Mouse (Mus musculus): ENCODE measurements around the gene Nf2. TPM values are rescaled to one million over a fixed set of nuclear protein-coding genes. Genes with fewer than 3 reads are reported as not detected.
"Not testable (repeated sequence)": the region's sequence is repeated elsewhere in the genome, so short reads cannot be mapped to it uniquely, and the experiment has no call there.

Nf2 gene
- polyA plus RNA-seq, 1 experiment from 2014 or later = 13.5 TPM

DNA sequence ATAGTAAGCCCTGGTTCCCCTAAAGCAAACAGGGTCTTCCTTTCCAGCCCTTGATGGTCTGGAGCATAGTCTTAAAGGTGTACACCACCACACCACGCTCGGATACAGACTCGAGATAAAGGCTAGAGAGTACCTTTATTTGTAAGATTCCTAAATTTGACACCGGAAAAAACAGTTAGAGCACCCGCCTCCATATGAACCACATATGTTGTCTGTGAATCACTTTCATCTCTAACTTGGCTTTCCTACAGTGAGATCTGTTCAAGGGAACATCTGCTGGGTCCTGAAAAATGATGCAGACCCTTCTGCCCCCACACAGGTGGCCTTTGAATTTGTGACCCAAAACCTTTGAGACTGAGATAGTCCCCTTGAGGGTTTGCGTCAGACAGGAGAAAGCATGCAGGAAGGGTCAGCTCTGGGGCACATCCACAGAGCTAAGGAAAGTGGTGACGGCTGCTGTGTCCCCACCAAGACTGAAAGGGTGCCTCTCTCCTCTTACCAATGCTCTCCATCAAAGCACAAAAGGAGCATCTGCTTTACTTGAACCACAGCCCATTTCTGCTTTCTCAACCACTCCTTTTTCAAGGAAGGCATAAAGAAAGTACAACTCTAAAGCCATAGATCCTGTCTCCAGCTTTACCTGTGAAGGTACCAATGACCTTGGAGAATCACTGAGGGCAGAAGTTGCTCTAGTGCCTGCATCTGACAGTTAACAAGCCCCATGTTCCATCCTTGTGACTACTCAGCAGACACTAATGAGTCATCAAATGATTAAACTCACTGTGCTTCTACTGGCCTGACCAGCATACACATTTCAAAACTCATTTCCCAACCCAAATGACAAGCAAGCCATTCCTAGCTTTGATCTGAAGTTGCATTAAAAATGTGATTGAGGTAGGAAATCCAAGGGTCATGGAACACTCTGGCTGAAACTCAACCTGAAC lies 34.6 kb downstream of the Nf2 start:
- no peaks in the 10 kb centered on the region for H3K9me3 ChIP-seq (replicated peaks)
- no peaks in the 10 kb centered on the region for H3K27me3 ChIP-seq
- H3K36me3 ChIP-seq (replicated peaks) = peaks cover 19% of the 10 kb centered on the region; the same call in 1 of the 2 replicates
- no peak for ATAC-seq (ENCODE audit: insufficient read depth)
- no peak overlapping the region for H3K27ac ChIP-seq (replicated peaks)
- no peak overlapping the region for H3K4me2 ChIP-seq
- H3K9ac ChIP-seq = no peak overlapping the region
- H3K4me1 ChIP-seq (replicated peaks) = no peaks in the 10 kb centered on the region
- WGBS (ENCODE audit: insufficient replicate concordance) = 78% methylated on average over 7 of the region's 7 CpGs
- H3K4me3 ChIP-seq (replicated peaks) = no peak overlapping the region

DNA sequence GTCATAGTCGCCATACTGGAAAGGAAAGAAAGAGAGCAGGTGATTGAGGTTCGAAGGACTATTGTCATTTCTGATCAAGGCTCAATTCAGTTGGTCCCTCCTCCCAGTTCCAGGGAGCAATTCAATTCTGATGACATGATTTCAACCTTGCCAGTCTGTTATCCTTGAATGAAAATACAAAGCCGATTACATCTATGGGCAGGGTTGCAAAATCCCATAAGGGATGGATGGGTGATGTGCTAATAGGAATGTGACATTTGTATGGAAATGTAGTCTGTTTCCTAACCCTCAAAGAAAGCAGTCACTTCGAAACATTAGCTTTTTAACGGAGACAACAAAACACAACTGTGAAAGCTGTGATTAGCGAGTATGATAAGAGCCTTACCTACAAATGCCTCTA lies 41.0 kb downstream of the Nf2 start:
- no peak for ATAC-seq (ENCODE audit: insufficient read depth)
- WGBS (ENCODE audit: insufficient replicate concordance) = 77% methylated on average over 6 of the region's 6 CpGs
- H3K27me3 ChIP-seq = no peaks in the 10 kb centered on the region

DNA sequence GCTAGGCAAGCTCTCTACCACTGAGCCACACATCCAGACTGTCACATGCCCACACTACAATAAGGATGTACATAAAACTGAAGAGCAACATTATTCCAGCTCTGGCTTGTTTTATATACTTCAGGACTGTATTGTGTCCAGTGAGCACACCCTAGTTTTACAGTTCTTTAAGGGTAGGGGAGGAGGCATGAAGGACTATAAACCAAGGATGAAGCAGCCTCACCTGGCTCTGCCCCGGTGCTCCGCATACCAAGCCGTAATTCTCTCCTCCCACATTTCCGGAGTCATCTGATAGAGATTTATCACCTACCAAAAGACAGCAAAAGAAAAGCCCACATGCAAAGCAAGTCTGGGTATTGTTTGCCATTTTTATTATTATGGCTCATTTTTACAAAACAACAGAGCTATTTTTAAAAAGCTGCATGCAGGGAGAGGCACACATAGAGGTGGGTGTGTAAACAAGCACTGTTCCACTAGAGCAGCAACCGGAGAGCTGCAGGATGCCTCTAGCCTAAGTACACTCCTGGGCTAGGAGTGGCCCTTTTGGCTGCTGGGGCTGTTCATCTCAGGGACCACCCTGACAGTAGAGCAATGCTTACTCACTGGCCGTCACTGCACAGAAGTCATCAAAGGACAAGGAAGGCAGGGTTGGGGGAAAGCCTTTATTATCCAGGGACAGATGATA lies 43.2 kb downstream of the Nf2 start:
- peaks cover 8% of the 10 kb centered on the region for H3K4me1 ChIP-seq (replicated peaks)
- H3K36me3 ChIP-seq (replicated peaks) = peaks cover 26% of the 10 kb centered on the region; the same call in 1 of the 2 replicates
- no peak for ATAC-seq (ENCODE audit: insufficient read depth)
- H3K27me3 ChIP-seq = no peaks in the 10 kb centered on the region
- no peak overlapping the region for H3K27ac ChIP-seq (replicated peaks)
- WGBS (ENCODE audit: insufficient replicate concordance) = 80% methylated on average over 6 of the region's 6 CpGs
- H3K9me3 ChIP-seq (replicated peaks) = no peaks in the 10 kb centered on the region
- H3K4me2 ChIP-seq = no peak overlapping the region
- H3K4me3 ChIP-seq (replicated peaks) = no peak overlapping the region
- no peak overlapping the region for H3K9ac ChIP-seq

More for the DNA sequence above, 41.0 kb downstream of the Nf2 start:
- Histone ChIP-seq H3K9ac (no peak overlapping the region), H3K36me3 (replicated peaks) (peaks cover 13% of the 10 kb centered on the region; the same call in 1 of the 2 replicates), H3K4me2 (no peak overlapping the region), H3K27ac (replicated peaks) (no peak overlapping the region), H3K4me1 (replicated peaks) (peaks cover 8% of the 10 kb centered on the region), H3K4me3 (replicated peaks) (no peak overlapping the region), H3K9me3 (replicated peaks) (no peaks in the 10 kb centered on the region)

DNA sequence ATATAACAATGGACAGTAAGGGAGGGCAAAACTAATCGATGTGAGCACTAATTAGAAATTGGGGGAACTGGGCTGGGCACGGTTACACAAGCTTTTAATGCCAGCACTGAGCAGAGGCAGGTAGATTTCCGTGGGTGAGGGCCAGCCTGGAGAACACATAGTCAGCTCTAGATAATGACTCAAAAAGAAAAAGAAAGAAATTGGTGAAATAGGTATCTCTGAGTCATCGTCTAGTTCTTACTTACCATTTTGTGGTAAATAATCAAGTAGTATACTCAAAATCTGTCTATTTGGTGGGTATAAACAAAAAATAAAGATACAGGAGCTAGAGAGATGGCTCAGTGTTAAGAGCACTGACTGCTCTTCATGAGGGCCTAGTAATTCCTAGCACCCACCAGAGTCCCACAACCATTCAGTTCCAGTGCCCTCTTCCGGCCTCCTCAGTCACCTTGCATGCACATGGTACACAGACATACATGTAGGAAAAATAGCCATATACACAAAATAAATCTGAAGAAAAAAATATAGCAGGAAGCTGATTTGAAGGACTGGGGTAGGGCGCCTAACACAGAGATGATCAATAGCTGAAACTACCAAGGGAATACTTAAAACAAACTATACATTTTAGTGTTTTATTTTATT lies 44.3 kb downstream of the Nf2 start:
- no peak overlapping the region for H3K4me3 ChIP-seq (replicated peaks)
- 75% methylated on average over 6 of the region's 6 CpGs for WGBS (ENCODE audit: insufficient replicate concordance)
- H3K27me3 ChIP-seq = no peaks in the 10 kb centered on the region
- H3K9me3 ChIP-seq (replicated peaks) = no peaks in the 10 kb centered on the region
- H3K27ac ChIP-seq (replicated peaks) = no peak overlapping the region
- H3K9ac ChIP-seq = no peak overlapping the region
- peaks cover 8% of the 10 kb centered on the region for H3K4me1 ChIP-seq (replicated peaks)
- H3K36me3 ChIP-seq (replicated peaks) = peaks cover 29% of the 10 kb centered on the region; the same call in 1 of the 2 replicates
- no peak overlapping the region for H3K4me2 ChIP-seq
- no peak for ATAC-seq (ENCODE audit: insufficient read depth)

DNA sequence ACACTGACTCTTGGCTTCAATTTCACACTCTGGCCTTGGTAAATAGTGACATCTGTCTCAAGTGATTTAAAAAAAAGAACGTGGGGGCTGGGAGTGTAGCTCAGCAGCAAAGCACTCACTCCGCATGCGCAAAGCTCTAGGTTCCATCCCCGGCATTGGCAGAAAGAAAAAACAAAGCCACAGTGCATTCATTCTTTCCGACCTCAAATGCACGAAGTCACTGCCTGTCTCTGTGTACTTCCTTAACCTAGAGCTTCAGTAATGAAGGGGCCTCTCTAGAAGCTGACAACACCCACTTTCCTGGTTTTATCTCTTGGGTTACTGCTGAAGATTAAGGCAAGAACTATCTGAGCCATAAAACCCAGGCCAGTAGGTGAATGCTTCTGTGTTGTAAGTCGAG lies 45.4 kb downstream of the Nf2 start:
- WGBS (ENCODE audit: insufficient replicate concordance) = 43% methylated on average over 7 of the region's 7 CpGs
- Histone ChIP-seq H3K36me3 (replicated peaks) (peaks cover 35% of the 10 kb centered on the region; the same call in 1 of the 2 replicates), H3K4me2 (no peak overlapping the region), H3K4me1 (replicated peaks) (peaks cover 8% of the 10 kb centered on the region), H3K27me3 (no peaks in the 10 kb centered on the region), H3K9me3 (replicated peaks) (no peaks in the 10 kb centered on the region), H3K4me3 (replicated peaks) (no peak overlapping the region), H3K9ac (no peak overlapping the region), H3K27ac (replicated peaks) (no peak overlapping the region)
- ATAC-seq (ENCODE audit: insufficient read depth) = no peak

DNA sequence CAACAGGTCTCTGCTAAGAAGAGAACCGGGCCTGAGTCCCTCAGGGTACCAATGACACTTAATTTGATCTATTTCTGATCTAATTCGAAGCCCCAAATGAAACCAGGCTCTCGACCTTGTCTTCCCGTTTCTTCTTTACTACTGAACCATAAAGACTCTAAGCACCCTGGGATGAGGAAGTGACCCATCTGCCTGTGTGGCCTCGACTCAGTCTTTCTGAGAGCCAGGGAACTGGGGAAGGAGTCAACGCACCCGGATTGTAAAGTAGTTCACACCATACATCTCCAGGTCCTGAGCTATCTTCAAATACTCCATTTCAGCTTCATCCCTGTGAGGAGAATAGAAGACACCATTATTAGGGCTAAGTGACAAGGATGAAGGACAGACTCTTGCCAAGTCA lies 45.9 kb downstream of the Nf2 start:
- peaks cover 8% of the 10 kb centered on the region for H3K4me1 ChIP-seq (replicated peaks)
- H3K9me3 ChIP-seq (replicated peaks) = no peaks in the 10 kb centered on the region
- H3K4me3 ChIP-seq (replicated peaks) = no peak overlapping the region
- no peak overlapping the region for H3K9ac ChIP-seq
- no peak overlapping the region for H3K4me2 ChIP-seq
- peaks cover 41% of the 10 kb centered on the region; the same call in 1 of the 2 replicates for H3K36me3 ChIP-seq (replicated peaks)
- no peak overlapping the region for H3K27ac ChIP-seq (replicated peaks)
- 64% methylated on average over 7 of the region's 7 CpGs for WGBS (ENCODE audit: insufficient replicate concordance)
- H3K27me3 ChIP-seq = no peaks in the 10 kb centered on the region
- no peak for ATAC-seq (ENCODE audit: insufficient read depth)

DNA sequence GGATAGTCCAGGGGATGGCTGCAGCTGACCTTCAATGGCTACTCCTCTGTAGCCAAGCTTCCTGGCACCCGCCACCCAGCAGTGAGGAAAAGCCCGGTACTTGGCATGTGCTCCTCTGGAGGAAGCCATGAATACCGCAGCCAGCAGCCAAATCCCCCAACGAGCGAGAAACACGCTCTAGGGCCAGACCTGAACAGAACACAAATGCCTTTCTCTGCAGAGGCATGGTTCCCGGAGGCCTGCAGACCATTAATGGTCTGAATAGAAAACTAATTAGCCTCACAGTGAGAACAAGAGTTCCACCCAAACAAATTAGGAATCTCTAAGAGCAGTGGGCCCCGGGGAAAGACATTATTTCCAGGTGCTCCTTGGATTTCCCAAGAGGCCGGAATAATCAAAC lies 46.3 kb downstream of the Nf2 start:
- Histone ChIP-seq H3K4me1 (replicated peaks) (peaks cover 8% of the 10 kb centered on the region), H3K36me3 (replicated peaks) (peaks cover 41% of the 10 kb centered on the region; the same call in 1 of the 2 replicates), H3K9me3 (replicated peaks) (no peaks in the 10 kb centered on the region), H3K9ac (no peak overlapping the region), H3K27me3 (no peaks in the 10 kb centered on the region), H3K4me2 (no peak overlapping the region), H3K4me3 (replicated peaks) (no peak overlapping the region), H3K27ac (replicated peaks) (no peak overlapping the region)
- no peak for ATAC-seq (ENCODE audit: insufficient read depth)
- 83% methylated on average over 9 of the region's 9 CpGs for WGBS (ENCODE audit: insufficient replicate concordance)

DNA sequence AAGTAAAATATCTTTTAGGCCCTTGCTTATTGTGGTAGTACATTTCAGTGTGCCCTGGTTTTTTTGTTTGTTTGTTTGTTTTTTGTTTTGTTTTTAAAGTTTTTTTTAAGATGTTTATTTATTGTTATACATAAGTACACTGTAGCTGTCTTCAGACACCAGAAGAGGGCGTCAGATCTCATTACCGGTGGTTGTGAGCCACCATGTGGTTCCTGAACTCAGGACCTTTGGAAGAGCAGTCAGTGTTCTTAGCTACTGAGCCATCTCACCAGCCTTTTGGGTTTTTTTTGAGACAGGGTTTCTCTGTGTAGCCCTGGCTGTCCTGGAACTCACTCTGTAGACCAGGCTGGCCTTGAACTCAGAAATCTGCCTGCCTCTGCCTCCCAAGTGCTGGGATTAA lies 46.9 kb downstream of the Nf2 start:
- not testable (repeated sequence) for H3K27me3 ChIP-seq; H3K4me3 ChIP-seq (replicated peaks); H3K4me1 ChIP-seq (replicated peaks); ATAC-seq (ENCODE audit: insufficient read depth); H3K27ac ChIP-seq (replicated peaks); H3K4me2 ChIP-seq; H3K9me3 ChIP-seq (replicated peaks); H3K9ac ChIP-seq
- WGBS (ENCODE audit: insufficient replicate concordance) = 65% methylated on average over 2 of the region's 2 CpGs
- H3K36me3 ChIP-seq (replicated peaks) = peaks cover 41% of the 10 kb centered on the region; the same call in 1 of the 2 replicates

DNA sequence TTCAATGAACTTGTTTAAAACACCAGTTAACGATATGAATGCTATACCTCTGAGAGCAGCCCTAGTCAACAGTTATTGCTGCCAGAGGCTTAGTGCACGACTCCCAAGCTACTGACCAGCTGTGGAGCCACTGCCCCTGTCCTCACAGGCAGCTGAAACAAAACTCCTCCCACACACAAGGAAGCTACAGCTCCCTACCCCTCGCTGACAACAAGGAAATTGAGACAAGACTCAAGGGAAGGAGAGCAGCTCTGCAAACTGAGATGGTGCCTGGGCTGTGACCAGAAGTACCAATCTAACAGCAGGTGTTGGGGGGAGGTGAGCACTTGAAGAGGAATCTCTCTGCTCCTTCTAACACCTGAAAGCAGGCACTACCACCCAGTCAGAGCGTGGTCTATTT lies 48.7 kb downstream of the Nf2 start:
- H3K4me2 ChIP-seq = no peak overlapping the region
- 64% methylated on average over 4 of the region's 4 CpGs for WGBS (ENCODE audit: insufficient replicate concordance)
- H3K27ac ChIP-seq (replicated peaks) = no peak overlapping the region
- H3K9me3 ChIP-seq (replicated peaks) = no peaks in the 10 kb centered on the region
- peaks cover 36% of the 10 kb centered on the region; the same call in 1 of the 2 replicates for H3K36me3 ChIP-seq (replicated peaks)
- no peaks in the 10 kb centered on the region for H3K27me3 ChIP-seq
- H3K9ac ChIP-seq = no peak overlapping the region
- no peak for ATAC-seq (ENCODE audit: insufficient read depth)
- peaks cover 8% of the 10 kb centered on the region for H3K4me1 ChIP-seq (replicated peaks)
- H3K4me3 ChIP-seq (replicated peaks) = no peak overlapping the region

DNA sequence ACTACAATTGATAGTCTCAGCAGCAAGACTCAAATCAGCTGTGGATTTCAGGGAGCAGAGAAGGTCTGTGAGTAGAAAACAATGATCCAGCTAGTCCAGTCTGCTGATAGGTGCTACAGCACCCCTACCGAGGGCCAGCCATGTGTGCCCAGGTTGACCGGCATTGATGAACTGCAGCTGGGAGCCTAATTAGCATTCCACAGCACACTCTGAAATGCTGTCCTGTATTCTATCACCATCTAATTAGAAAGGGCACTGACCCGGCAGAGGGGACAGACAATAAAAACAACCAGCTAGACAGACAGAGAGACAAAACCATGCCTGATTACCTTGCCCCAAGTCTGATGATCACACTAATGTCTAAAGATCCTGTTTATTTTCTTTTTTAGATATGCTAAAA lies 56.3 kb downstream of the Nf2 start:
- Histone ChIP-seq H3K9me3 (replicated peaks) (no peaks in the 10 kb centered on the region), H3K4me2 (no peak overlapping the region), H3K9ac (no peak overlapping the region), H3K36me3 (replicated peaks) (peaks cover 38% of the 10 kb centered on the region), H3K27me3 (no peaks in the 10 kb centered on the region), H3K4me1 (replicated peaks) (no peaks in the 10 kb centered on the region), H3K27ac (replicated peaks) (no peak overlapping the region), H3K4me3 (replicated peaks) (no peak overlapping the region)
- no peak for ATAC-seq (ENCODE audit: insufficient read depth)
- WGBS (ENCODE audit: insufficient replicate concordance) = 78% methylated on average over 3 of the region's 3 CpGs

DNA sequence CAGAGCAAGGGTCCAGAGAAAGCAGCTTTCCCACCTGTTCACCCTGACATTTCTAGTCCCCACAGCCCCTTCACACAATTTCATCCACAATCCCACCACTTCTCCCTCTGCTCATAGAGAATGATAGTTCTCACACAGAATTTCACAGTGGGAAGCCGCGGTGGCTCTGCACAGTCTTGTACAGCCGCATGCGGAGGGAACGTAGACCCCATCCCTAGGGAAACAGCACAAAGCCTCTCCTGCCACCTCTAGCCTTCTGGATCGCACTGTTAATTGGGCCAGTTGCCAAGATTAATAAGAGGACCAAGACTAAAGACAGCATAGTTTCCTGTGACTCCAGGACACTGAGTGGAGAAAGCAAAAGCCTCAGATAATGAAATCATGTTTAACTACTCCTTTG lies 57.8 kb downstream of the Nf2 start:
- H3K36me3 ChIP-seq (replicated peaks) = peaks cover 53% of the 10 kb centered on the region

More for the DNA sequence above, 57.8 kb downstream of the Nf2 start:
- Histone ChIP-seq H3K27me3 (no peaks in the 10 kb centered on the region), H3K9ac (no peak overlapping the region), H3K4me1 (replicated peaks) (no peaks in the 10 kb centered on the region), H3K27ac (replicated peaks) (no peak overlapping the region), H3K4me2 (no peak overlapping the region), H3K9me3 (replicated peaks) (no peaks in the 10 kb centered on the region), H3K4me3 (replicated peaks) (no peak overlapping the region)
- 80% methylated on average over 6 of the region's 6 CpGs for WGBS (ENCODE audit: insufficient replicate concordance)
- ATAC-seq (ENCODE audit: insufficient read depth) = no peak

Data from liver, embryonic 15.5 days (tissue).